Mouse (Mus musculus): ENCODE results near the gene Wwc1.
A peak's percentile ranks its signal among the peaks of the same experiment; 100 is the strongest.

Gene Wwc1

GRCm38 (mm10) chr11:35932121-35932885, 48.0 kb downstream of the Wwc1 start:
- DNase-seq (ENCODE audit: low spot score): no peak

GRCm38 (mm10) chr11:35930511-35931060, 49.7 kb downstream of the Wwc1 start:
- DNase-seq (ENCODE audit: low spot score): no peak

- DNase-seq (ENCODE audit: low spot score): no peak
Observed at GRCm38 (mm10) chr11:35928453-35928852, 51.9 kb downstream of the Wwc1 start.

- no peak for DNase-seq (ENCODE audit: low spot score)
Observed at GRCm38 (mm10) chr11:35927309-35927708, 53.0 kb downstream of the Wwc1 start.

- peak; percentile 14 for DNase-seq (ENCODE audit: low spot score)
Observed at GRCm38 (mm10) chr11:35925592-35925991, 54.7 kb downstream of the Wwc1 start.

GRCm38 (mm10) chr11:35922205-35922873, 58.0 kb downstream of the Wwc1 start:
- no peak for DNase-seq (ENCODE audit: low spot score)

GRCm38 (mm10) chr11:35920776-35921175, 59.6 kb downstream of the Wwc1 start:
- no peak for DNase-seq (ENCODE audit: low spot score)

GRCm38 (mm10) chr11:35919856-35920503, 60.3 kb downstream of the Wwc1 start:
- no peak for DNase-seq (ENCODE audit: low spot score)

GRCm38 (mm10) chr11:35919383-35919782, 60.9 kb downstream of the Wwc1 start:
- no peak for DNase-seq (ENCODE audit: low spot score)

- DNase-seq (ENCODE audit: low spot score): no peak
Observed at GRCm38 (mm10) chr11:35916466-35917185, 63.7 kb downstream of the Wwc1 start.

GRCm38 (mm10) chr11:35915546-35915945, 64.8 kb downstream of the Wwc1 start:
- DNase-seq (ENCODE audit: low spot score): no peak

GRCm38 (mm10) chr11:35913418-35914044, 66.8 kb downstream of the Wwc1 start:
- DNase-seq (ENCODE audit: low spot score): no peak

- DNase-seq (ENCODE audit: low spot score): no peak
Observed at GRCm38 (mm10) chr11:35904955-35905550, 75.3 kb downstream of the Wwc1 start.

GRCm38 (mm10) chr11:35903079-35903478, 77.2 kb downstream of the Wwc1 start:
- DNase-seq (ENCODE audit: low spot score): no peak

GRCm38 (mm10) chr11:35899946-35900345, 80.4 kb downstream of the Wwc1 start:
- no peak for DNase-seq (ENCODE audit: low spot score)

- no peak for DNase-seq (ENCODE audit: low spot score)
Observed at GRCm38 (mm10) chr11:35893454-35893853, 86.9 kb downstream of the Wwc1 start.

GRCm38 (mm10) chr11:35893018-35893421, 87.3 kb downstream of the Wwc1 start:
- DNase-seq (ENCODE audit: low spot score): no peak

GRCm38 (mm10) chr11:35892293-35892692, 88.0 kb downstream of the Wwc1 start:
- no peak for DNase-seq (ENCODE audit: low spot score)

GRCm38 (mm10) chr11:35888790-35889189, 91.5 kb downstream of the Wwc1 start:
- DNase-seq (ENCODE audit: low spot score): no peak

GRCm38 (mm10) chr11:35882777-35883176, 97.5 kb downstream of the Wwc1 start:
- DNase-seq (ENCODE audit: low spot score): no peak

GRCm38 (mm10) chr11:35878559-35878897, 101.8 kb downstream of the Wwc1 start:
- DNase-seq (ENCODE audit: low spot score): no peak

Measured in ovary, postnatal 36 days (tissue).